Mouse (Mus musculus): ENCODE results near the gene Bud31. TPM values are rescaled to one million over a fixed set of nuclear protein-coding genes. Genes with fewer than 3 reads are reported as not detected.

Bud31 gene
- polyA plus RNA-seq, 1 experiment from 2014 or later = 129 TPM

DNA sequence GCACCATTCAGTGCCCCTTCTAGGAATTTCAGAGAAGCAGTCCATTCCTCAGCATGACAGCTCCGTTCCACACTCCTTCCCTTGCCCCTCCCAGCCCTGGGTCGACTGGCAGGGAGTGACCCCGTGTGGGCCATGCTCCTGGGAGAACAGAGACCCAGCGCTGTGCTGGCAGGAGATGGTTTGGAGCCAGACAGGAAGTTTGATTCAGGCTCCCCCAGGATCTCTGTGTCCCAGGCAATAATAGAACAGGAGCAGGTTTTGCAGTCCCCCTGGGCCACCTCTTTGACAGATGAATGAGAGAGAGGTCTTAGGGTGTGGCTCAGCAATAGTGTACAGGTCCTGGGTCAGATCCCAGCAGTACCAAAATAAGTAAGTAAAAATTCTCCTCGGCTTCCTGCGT lies 22.2 kb upstream of the Bud31 start:
- DNase-seq (ENCODE audit: low spot score) (no peak), ATAC-seq (ENCODE audit: low FRiP score, low TSS enrichment) (no peak)
- Histone ChIP-seq H3K36me3 (ENCODE audit: control insufficient read depth, insufficient read depth, low read length) (peaks cover 12% of the 10 kb centered on the region), H3K9ac (ENCODE audit: low read length) (no peak overlapping the region), H3K4me2 (replicated peaks; ENCODE audit: low read depth) (no peak overlapping the region), H3K27me3 (ENCODE audit: control insufficient read depth, insufficient read depth, low read length) (no peaks in the 10 kb centered on the region), H3K4me1 (replicated peaks; ENCODE audit: control insufficient read depth, insufficient read depth) (peaks cover 2% of the 10 kb centered on the region; the same call in 1 of the 2 replicates), H3K27ac (replicated peaks) (no peak overlapping the region), H3K9me3 (ENCODE audit: control insufficient read depth, low read length) (no peaks in the 10 kb centered on the region), H3K4me3 (ENCODE audit: low read depth, low read length) (no peak overlapping the region)
- WGBS = 42% methylated on average over 6 of the region's 6 CpGs
- TF ChIP-seq EP300 (optimal IDR thresholded peaks at IDR 0.05) (no peak), CTCF (IDR thresholded peaks at IDR 0.05; ENCODE audit: low read depth) (no peak)

GRCm38 (mm10) chr5:145118461-145118860 lies 21.7 kb upstream of the Bud31 start:
- H3K27me3 ChIP-seq (ENCODE audit: control insufficient read depth, insufficient read depth, low read length) = no peaks in the 10 kb centered on the region
- no peak overlapping the region for H3K4me3 ChIP-seq (ENCODE audit: low read depth, low read length)
- H3K9ac ChIP-seq (ENCODE audit: low read length) = no peak overlapping the region
- no peak overlapping the region for H3K4me2 ChIP-seq (replicated peaks; ENCODE audit: low read depth)
- 91% methylated on average over 5 of the region's 5 CpGs for WGBS
- DNase-seq (ENCODE audit: low spot score) = no peak
- no peak for ATAC-seq (ENCODE audit: low FRiP score, low TSS enrichment)
- H3K4me1 ChIP-seq (replicated peaks; ENCODE audit: control insufficient read depth, insufficient read depth) = peaks cover 2% of the 10 kb centered on the region; the same call in 1 of the 2 replicates
- no peak for TF ChIP-seq EP300 (optimal IDR thresholded peaks at IDR 0.05)
- no peak for TF ChIP-seq CTCF (IDR thresholded peaks at IDR 0.05; ENCODE audit: low read depth)
- no peak overlapping the region for H3K27ac ChIP-seq (replicated peaks)
- H3K36me3 ChIP-seq (ENCODE audit: control insufficient read depth, insufficient read depth, low read length) = peaks cover 14% of the 10 kb centered on the region
- no peaks in the 10 kb centered on the region for H3K9me3 ChIP-seq (ENCODE audit: control insufficient read depth, low read length)

DNA sequence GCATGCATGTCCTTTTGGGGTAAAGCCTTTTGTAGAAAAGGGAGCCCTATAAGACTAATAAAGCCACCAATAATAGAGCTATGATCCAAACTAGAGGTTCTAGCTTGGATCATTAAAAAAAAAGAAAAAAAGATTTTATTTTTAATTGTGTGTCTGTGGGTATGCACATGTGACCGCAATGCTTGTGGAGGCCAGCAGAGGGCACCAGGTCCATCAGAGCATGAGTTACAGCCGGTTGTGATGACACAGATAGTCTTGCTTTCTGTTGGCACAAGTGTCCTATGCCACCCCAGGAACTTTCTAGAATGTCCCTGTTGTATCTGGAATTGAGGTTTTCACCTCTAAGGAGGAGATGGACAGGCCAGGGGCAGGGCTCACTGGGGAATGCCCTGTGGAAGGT lies 20.8 kb upstream of the Bud31 start:
- TF ChIP-seq EP300 (optimal IDR thresholded peaks at IDR 0.05) (no peak), CTCF (IDR thresholded peaks at IDR 0.05; ENCODE audit: low read depth) (peak; percentile 64)
- ATAC-seq (ENCODE audit: low FRiP score, low TSS enrichment) = no peak
- H3K4me3 ChIP-seq (ENCODE audit: low read depth, low read length) = no peak overlapping the region
- H3K9me3 ChIP-seq (ENCODE audit: control insufficient read depth, low read length) = no peaks in the 10 kb centered on the region
- H3K27me3 ChIP-seq (ENCODE audit: control insufficient read depth, insufficient read depth, low read length) = no peaks in the 10 kb centered on the region
- no peak for DNase-seq (ENCODE audit: low spot score)
- H3K36me3 ChIP-seq (ENCODE audit: control insufficient read depth, insufficient read depth, low read length) = peaks cover 14% of the 10 kb centered on the region
- no peak overlapping the region for H3K9ac ChIP-seq (ENCODE audit: low read length)
- peaks cover 2% of the 10 kb centered on the region; the same call in 1 of the 2 replicates for H3K4me1 ChIP-seq (replicated peaks; ENCODE audit: control insufficient read depth, insufficient read depth)
- 89% methylated on average over 2 of the region's 2 CpGs for WGBS
- H3K4me2 ChIP-seq (replicated peaks; ENCODE audit: low read depth) = no peak overlapping the region
- H3K27ac ChIP-seq (replicated peaks) = no peak overlapping the region

DNA sequence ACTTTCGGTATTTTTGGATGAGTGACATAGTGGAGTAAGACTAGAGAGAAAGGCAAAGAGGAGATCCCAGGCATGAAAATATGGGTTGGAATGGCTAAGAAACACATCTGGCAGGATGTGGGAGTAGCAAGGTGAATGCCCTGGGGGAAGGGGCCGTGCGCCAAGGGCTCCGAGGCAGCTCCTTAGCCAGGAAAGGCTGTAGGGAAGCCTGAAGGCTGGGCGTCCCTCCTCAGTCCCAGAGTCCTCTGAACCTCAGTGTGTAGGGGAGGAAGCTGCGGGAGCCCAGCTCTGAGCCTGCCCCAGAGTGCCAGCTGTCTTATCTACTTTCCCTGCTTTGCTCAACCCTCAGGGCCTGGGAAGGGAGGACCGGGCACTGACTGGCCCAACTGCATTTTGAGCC lies 19.2 kb upstream of the Bud31 start:
- no peak overlapping the region for H3K27ac ChIP-seq (replicated peaks)
- TF ChIP-seq EP300 (optimal IDR thresholded peaks at IDR 0.05) (no peak), CTCF (IDR thresholded peaks at IDR 0.05; ENCODE audit: low read depth) (no peak)

DNA sequence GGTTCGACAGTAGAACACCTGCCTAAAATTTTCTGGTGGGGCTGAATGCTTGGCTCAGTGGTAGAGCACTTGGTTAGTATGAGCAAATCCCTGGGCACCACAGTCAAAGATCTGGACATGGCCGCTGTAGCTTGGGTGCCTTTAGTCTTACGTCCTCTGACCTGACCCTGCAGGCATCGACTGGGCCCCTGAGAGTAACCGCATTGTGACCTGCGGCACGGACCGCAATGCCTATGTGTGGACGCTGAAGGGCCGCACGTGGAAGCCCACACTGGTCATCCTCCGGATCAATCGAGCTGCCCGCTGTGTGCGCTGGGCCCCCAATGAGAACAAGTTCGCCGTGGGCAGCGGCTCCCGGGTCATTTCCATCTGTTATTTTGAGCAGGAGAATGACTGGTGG lies 16.8 kb upstream of the Bud31 start:
- no peaks in the 10 kb centered on the region for H3K27me3 ChIP-seq (ENCODE audit: control insufficient read depth, insufficient read depth, low read length)
- no peak overlapping the region for H3K27ac ChIP-seq (replicated peaks)
- no peak overlapping the region for H3K9ac ChIP-seq (ENCODE audit: low read length)
- no peaks in the 10 kb centered on the region for H3K9me3 ChIP-seq (ENCODE audit: control insufficient read depth, low read length)
- TF ChIP-seq CTCF (IDR thresholded peaks at IDR 0.05; ENCODE audit: low read depth) (no peak), EP300 (optimal IDR thresholded peaks at IDR 0.05) (no peak)
- WGBS = 92% methylated on average over 19 of the region's 19 CpGs
- no peak for DNase-seq (ENCODE audit: low spot score)
- H3K4me2 ChIP-seq (replicated peaks; ENCODE audit: low read depth) = no peak overlapping the region
- no peak overlapping the region for H3K4me3 ChIP-seq (ENCODE audit: low read depth, low read length)
- peaks cover 26% of the 10 kb centered on the region for H3K36me3 ChIP-seq (ENCODE audit: control insufficient read depth, insufficient read depth, low read length)
- H3K4me1 ChIP-seq (replicated peaks; ENCODE audit: control insufficient read depth, insufficient read depth) = no peaks in the 10 kb centered on the region
- no peak for ATAC-seq (ENCODE audit: low FRiP score, low TSS enrichment)

More for the DNA sequence above, 19.2 kb upstream of the Bud31 start:
- Histone ChIP-seq H3K4me2 (replicated peaks; ENCODE audit: low read depth) (no peak overlapping the region), H3K9me3 (ENCODE audit: control insufficient read depth, low read length) (no peaks in the 10 kb centered on the region), H3K4me3 (ENCODE audit: low read depth, low read length) (no peak overlapping the region), H3K9ac (ENCODE audit: low read length) (no peak overlapping the region), H3K4me1 (replicated peaks; ENCODE audit: control insufficient read depth, insufficient read depth) (peaks cover 2% of the 10 kb centered on the region; the same call in 1 of the 2 replicates), H3K27me3 (ENCODE audit: control insufficient read depth, insufficient read depth, low read length) (no peaks in the 10 kb centered on the region), H3K36me3 (ENCODE audit: control insufficient read depth, insufficient read depth, low read length) (peaks cover 14% of the 10 kb centered on the region)
- no peak for ATAC-seq (ENCODE audit: low FRiP score, low TSS enrichment)
- DNase-seq (ENCODE audit: low spot score) = no peak
- WGBS = 69% methylated on average over 7 of the region's 7 CpGs

- no peaks in the 10 kb centered on the region for H3K27me3 ChIP-seq (ENCODE audit: control insufficient read depth, insufficient read depth, low read length)
Observed at GRCm38 (mm10) chr5:145126580-145126979, 13.6 kb upstream of the Bud31 start.

More at GRCm38 (mm10) chr5:145126580-145126979, 13.6 kb upstream of the Bud31 start:
- Histone ChIP-seq H3K9ac (ENCODE audit: low read length) (no peak overlapping the region), H3K9me3 (ENCODE audit: control insufficient read depth, low read length) (no peaks in the 10 kb centered on the region), H3K36me3 (ENCODE audit: control insufficient read depth, insufficient read depth, low read length) (peaks cover 40% of the 10 kb centered on the region), H3K27ac (replicated peaks) (no peak overlapping the region), H3K4me2 (replicated peaks; ENCODE audit: low read depth) (no peak overlapping the region), H3K4me3 (ENCODE audit: low read depth, low read length) (no peak overlapping the region), H3K4me1 (replicated peaks; ENCODE audit: control insufficient read depth, insufficient read depth) (no peaks in the 10 kb centered on the region)
- TF ChIP-seq EP300 (optimal IDR thresholded peaks at IDR 0.05) (no peak), CTCF (IDR thresholded peaks at IDR 0.05; ENCODE audit: low read depth) (no peak)
- no peak for ATAC-seq (ENCODE audit: low FRiP score, low TSS enrichment)
- no peak for DNase-seq (ENCODE audit: low spot score)
- 90% methylated on average over 9 of the region's 9 CpGs for WGBS

Data from stomach, postnatal 0 days (tissue).